Mouse (Mus musculus) frontal cortex, postnatal 25 days (tissue): ENCODE data around the gene Bco1.

Experiments used
- DNase-seq, 2 experiments: peaks; one replicate each; pipeline ENCODE4 v3.0.0; 2022; ENCODE audit warnings: low spot score in 2 of 2

Bco1 gene

GRCm38 (mm10) chr8:117137357-117137756 is 41.7 kb downstream of the Bco1 start:
- DNase-seq = no peak

GRCm38 (mm10) chr8:117148520-117148919 is 52.9 kb downstream of the Bco1 start:
- no peak for DNase-seq

- DNase-seq = no peak
These were observed 60.5 kb downstream of the Bco1 start for GRCm38 (mm10) chr8:117156149-117156548.

DNA sequence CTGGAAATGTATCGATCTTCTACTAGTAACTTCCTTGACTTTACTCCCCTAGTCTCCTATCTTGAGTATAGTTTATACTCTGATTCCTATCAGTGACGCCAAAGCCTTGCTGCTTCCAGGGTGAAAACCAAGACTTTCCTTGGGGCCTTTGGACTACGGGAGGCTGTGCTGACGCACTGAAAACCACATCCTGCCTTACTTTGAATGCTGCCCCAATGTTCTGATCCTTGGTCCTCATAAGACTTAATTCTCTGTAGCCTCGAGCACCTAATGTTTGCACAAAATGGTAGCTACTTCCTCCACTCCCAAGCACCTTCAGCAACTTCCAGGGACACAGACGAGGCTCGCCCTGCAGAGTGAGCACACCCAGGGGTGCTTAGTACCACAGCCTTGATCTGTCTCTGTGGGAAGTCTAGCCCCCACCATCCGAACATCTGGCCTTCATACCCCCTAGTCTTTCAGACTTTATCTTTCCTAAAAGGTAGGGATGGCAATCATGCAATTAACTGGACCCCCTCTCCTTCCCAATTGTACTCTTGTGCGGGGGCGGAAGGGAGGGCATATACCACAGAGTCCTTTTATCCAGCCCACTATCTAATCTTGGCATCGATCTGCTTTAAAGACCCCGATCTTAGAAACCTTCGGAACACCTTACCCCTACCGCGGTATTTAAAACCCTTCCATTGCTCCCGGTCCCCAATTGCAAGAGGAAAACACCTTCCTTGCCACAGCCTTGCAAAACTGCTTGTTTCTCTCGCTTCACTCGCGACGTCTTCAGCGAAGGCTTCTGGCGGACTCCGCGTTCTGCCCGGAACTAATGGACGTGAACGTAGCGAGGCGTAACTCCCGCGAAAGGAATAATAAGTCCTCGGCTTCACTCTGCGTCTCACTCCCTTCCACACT is 61.5 kb downstream of the Bco1 start:
- no peak for DNase-seq

GRCm38 (mm10) chr8:117157769-117158091 is 62.1 kb downstream of the Bco1 start:
- peak; percentile 98 for DNase-seq

GRCm38 (mm10) chr8:117158135-117158761 is 62.6 kb downstream of the Bco1 start, which contains the start of gene Gan:
Gene Gan (plus strand): TSS chr8:117158135.
- DNase-seq = no peak

- no peak for DNase-seq
These were observed 63.4 kb downstream of the Bco1 start for GRCm38 (mm10) chr8:117159031-117159430.

DNA sequence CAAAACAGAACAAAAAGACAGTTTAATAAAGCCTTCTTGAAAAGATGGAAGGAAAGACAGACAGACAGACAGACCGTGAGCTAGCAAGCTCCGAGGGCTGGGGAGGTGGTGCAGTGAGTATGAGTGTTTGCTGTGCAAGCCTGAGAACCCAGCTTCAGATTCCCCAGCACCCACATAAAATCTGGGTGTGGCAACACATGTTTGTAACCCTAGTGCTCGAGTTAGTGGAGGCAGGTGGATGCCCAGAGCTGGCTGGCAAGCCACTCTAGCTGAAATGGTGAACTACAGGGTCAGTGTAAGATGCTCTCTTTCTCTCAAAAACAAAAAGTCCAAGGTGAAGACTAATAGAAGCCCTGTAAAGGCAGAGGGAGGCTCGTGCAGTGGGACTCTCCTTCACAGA is 69.3 kb downstream of the Bco1 start:
- DNase-seq = no peak

- no peak for DNase-seq
These were observed 69.9 kb downstream of the Bco1 start for GRCm38 (mm10) chr8:117165542-117165941.

DNA sequence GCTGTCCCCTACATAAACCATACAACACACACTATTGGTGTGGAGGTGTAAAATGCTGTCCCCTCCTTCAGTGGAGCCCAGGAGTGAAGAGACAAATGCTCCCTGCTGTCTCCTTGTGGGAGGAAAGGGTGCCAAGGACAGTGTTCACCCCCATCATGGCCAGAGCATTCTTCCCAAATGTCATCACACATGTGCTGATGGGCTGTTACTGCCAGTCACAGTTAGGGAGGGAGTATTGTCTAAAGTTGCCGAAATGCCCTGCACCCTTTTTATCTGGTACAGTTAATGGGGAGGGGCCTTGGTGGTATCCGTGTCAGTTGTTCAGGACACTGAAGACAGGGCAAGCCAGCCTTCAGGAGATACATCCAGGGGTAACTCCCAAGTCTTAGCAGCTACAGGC is 70.9 kb downstream of the Bco1 start:
- no peak for DNase-seq

DNA sequence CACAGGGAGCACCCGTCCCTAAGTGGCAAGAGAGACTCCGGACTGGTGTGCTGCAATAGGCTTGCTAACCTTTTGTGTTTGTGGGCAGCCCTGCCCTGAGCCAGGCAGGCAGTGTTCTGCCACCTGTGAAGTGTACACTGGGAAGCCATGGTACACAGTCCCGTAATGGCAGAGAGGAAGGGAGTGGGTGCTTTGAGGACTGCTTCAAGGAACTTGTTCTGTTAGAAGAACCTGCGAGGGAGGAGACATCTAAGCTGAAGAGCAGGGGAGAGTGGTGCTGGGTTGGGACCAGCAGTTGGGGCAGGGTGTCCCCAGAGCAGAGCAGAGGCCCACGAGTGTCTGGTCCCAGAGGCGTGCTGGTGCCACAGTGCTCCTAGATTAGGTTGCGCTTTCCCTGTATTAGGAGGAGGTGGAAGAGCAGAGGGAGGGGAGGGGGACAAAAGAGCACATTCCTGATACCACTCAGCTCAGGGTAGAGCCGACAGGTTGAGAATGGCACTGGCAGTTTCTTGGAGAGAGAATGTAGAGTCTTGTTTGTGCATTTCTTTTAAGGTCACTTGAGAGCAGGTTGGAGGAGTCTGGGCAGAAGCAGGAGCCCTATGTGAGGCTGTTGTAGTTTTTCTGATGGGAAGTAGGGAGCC is 71.7 kb downstream of the Bco1 start:
- DNase-seq = no peak

DNA sequence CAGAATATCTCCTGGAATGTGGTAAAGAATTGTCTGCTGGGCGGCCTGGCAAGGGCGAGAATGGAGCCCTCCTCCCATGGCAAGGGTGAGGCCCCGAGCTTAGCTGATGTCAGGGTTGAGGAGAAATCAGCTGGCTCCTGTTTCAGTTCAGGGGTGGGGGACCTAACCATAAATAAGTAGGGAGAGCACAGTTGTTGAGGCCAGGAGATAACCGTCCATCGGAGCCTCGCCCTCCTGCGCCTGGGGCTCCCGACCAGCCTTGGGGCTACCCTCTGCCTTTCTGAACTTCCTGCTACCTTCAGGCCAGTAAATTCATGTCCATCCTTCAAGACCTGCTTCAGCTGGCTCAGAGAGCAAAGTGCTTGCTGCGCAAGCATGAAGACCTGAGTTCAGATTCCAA is 72.7 kb downstream of the Bco1 start:
- no peak for DNase-seq

GRCm38 (mm10) chr8:117171826-117172225 is 76.2 kb downstream of the Bco1 start:
- DNase-seq = no peak

- DNase-seq = no peak
These were observed 77.2 kb downstream of the Bco1 start for GRCm38 (mm10) chr8:117172904-117173303.

DNA sequence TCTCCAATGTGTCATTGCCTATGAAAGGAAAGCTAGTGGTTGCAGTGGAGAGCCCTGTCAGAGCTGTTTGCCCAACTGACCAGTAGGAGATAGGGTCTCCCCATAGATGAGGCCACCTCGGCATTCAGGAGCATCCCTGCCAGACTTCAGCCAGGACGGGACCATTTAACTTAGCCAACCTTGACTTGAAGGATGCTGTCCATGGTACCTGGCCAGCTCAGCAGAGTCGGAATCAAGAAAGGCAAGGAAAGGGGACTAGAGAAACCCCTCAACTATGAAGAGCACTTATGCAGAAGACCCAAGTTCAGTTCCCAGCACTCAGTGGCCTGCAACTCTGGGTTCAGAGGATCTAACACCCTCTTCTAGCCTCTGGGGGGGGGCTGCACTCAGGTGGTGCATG is 78.0 kb downstream of the Bco1 start:
- no peak for DNase-seq

- DNase-seq = no peak
These were observed 78.9 kb downstream of the Bco1 start for GRCm38 (mm10) chr8:117174536-117174935.

DNA sequence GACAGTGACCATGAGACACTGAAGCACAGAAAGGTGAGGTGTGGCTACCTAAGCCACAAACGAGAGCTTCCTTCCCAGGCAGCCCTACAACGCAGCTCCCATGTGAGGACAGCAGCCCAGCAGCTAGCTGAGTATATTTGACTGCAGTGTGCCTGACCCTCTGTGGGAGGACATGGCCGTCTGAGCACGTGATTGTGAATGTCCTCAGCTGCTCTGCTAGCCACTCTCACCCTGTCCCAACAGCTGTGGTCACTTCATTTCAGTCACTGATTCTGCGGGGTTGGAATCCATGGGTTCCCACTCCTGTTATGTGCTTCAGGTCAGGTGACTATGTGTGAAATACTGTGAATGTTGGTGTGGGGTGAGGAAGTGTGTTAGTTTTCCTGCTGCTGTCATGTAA is 80.7 kb downstream of the Bco1 start:
- DNase-seq = no peak

DNA sequence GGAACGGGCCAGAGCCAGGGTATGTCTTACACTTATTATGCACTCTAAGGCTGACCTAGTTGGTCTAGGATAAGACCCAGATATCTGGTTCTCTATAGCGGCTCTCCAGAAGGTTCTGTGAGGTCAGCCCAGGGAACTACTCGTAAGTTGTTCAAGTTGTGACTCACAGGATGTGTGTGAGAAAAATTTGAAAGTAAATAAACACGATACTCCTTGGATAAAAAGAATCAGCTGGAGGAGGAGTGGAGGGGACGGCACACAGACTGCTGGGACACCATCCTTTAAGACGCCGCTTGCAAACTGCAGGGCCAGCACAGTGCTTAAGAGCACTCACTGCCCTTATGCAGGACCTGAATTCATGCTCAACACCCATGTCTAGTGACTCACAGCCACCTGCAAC is 81.6 kb downstream of the Bco1 start:
- no peak for DNase-seq

GRCm38 (mm10) chr8:117178039-117178438 is 82.4 kb downstream of the Bco1 start:
- no peak for DNase-seq

DNA sequence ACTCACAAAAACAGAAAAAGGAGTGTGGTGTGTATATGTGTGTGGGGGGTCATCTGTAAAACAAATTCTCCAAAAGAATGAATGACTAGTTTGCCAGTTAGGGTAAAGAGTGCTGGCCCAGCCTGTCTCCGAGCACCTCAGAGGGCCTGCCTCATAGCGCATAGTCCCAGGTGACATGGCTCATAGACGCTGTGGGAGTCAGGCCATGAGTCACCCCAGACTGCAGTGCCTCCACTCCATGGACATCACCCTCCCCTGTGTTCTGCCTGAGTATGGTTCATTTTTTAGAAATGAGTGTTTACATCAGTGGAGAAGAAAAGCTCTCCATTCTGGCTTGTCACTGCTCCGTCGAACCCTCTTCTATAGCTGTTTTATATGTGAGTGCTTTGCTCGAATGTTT is 83.0 kb downstream of the Bco1 start:
- no peak for DNase-seq

GRCm38 (mm10) chr8:117182746-117183145 is 87.1 kb downstream of the Bco1 start:
- DNase-seq = no peak
